Mouse (Mus musculus) heart, embryonic 16.5 days (tissue): Measurements from ENCODE around the gene Sdc3. TPM values are rescaled to one million over a fixed set of nuclear protein-coding genes. Genes with fewer than 3 reads are reported as not detected.
A peak's percentile ranks its signal among the peaks of the same experiment; 100 is the strongest.

Source experiments
- ATAC-seq: fragments of 200-750 bp; cut with Nextera tagmentation; replicated peaks from 2 replicates; pipeline ENCODE4 v1.8.0; 2017; ENCODE audit warnings: moderate number of reproducible peaks; ENCODE audit not compliant: insufficient read depth, low FRiP score; ENCODE audit errors: extremely low read depth
- H3K27ac ChIP-seq: fragments of 300-500 bp; sonication (generic); 2 replicates; pipeline ENCODE4 v1.5.1; 2014; ENCODE audit warnings: mild to moderate bottlenecking, low read length, control low read depth, moderate library complexity
- H3K27me3 ChIP-seq: fragments of 300-500 bp; sonication (generic); 2 replicates; pipeline ENCODE4 v1.6.1; 2014; ENCODE audit warnings: low read length, mixed read lengths; ENCODE audit not compliant: control insufficient read depth, insufficient read depth
- H3K36me3 ChIP-seq: fragments of 300-500 bp; sonication (generic); 2 replicates; pipeline ENCODE4 v1.6.1; 2014; ENCODE audit not compliant: control insufficient read depth, insufficient read depth
- H3K4me1 ChIP-seq: fragments of 300-500 bp; sonication (generic); 2 replicates; pipeline ENCODE4 v1.6.1; 2014; ENCODE audit warnings: low read length, mixed read lengths; ENCODE audit not compliant: control insufficient read depth, insufficient read depth
- H3K4me2 ChIP-seq: fragments of 300-500 bp; sonication (generic); 2 replicates; pipeline ENCODE4 v1.6.1; 2014; ENCODE audit warnings: low read depth, mild to moderate bottlenecking, control low read depth, low read length
- H3K4me3 ChIP-seq: fragments of 300-500 bp; sonication (generic); 2 replicates; pipeline ENCODE4 v1.5.1; 2014; ENCODE audit warnings: mild to moderate bottlenecking, control low read depth, low read length
- H3K9ac ChIP-seq: fragments of 300-500 bp; sonication (generic); 2 replicates; pipeline ENCODE4 v1.6.1; 2014; ENCODE audit warnings: low read length, control low read depth
- H3K9me3 ChIP-seq: fragments of 300-500 bp; sonication (generic); replicated peaks from 2 replicates; pipeline ENCODE4 v1.6.1; 2016; ENCODE audit warnings: low read length; ENCODE audit not compliant: control insufficient read depth
- WGBS: fragments of 180-500 bp; shearing (Covaris S2); extraction: QIAGEN DNeasy Blood & Tissue Kit; methylation state at CpG from one replicate; pipeline ENCODE4 v1.1.7; 2014; 5-methylcytosine and 5-hydroxymethylcytosine counted together
- polyA plus RNA-seq: library from polyadenylated mRNA; unstranded; fragments of >200 nt; fragmentation: Nextera tagmentation; extraction: Ambion mirVana; gene quantifications from 2 replicates; pipeline ENCODE4 v1.2.1, GENCODE M21; 2015

Gene Sdc3
- polyA plus RNA-seq, 1 experiment from 2014 or later = 19.9 TPM

- Histone ChIP-seq H3K4me3 (no peak overlapping the region), H3K36me3 (no peaks in the 10 kb centered on the region), H3K4me2 (no peak overlapping the region), H3K4me1 (peaks cover 10% of the 10 kb centered on the region), H3K9ac (no peak overlapping the region), H3K9me3 (no peaks in the 10 kb centered on the region), H3K27me3 (peaks cover 6% of the 10 kb centered on the region), H3K27ac (no peak overlapping the region)
- ATAC-seq = no peak
- 93% methylated on average over 7 of the region's 7 CpGs for WGBS
Observed at GRCm38 (mm10) chr4:130858880-130859279, 66.5 kb downstream of the Sdc3 start.

DNA sequence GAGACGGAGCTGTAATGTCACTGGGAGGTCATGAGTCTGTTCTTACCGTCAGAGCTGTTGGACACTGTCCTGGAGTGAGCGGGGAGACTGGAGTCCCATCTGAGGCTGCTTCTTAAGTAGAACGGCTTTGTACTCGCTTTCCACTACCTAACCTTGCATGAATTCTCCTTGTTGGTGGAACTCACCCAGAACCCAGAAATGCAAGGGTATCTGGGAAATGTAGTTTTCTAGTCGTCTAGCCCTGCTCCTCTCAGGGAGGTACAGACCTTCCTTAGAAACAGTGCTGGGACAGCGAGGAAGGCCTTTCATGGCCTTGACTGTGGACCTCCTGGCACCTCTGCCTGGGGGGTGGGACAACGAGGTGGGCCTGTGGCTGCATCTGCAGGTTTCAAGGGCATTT is 67.1 kb downstream of the Sdc3 start:
- 42% methylated on average over 8 of the region's 8 CpGs for WGBS
- Histone ChIP-seq H3K4me2 (peak overlapping the region; percentile 19; the same call in 1 of the 2 replicates), H3K36me3 (no peaks in the 10 kb centered on the region), H3K27me3 (peaks cover 6% of the 10 kb centered on the region), H3K9ac (no peak overlapping the region), H3K4me3 (no peak overlapping the region), H3K4me1 (peaks cover 10% of the 10 kb centered on the region), H3K9me3 (no peaks in the 10 kb centered on the region), H3K27ac (no peak overlapping the region)
- ATAC-seq = no peak

DNA sequence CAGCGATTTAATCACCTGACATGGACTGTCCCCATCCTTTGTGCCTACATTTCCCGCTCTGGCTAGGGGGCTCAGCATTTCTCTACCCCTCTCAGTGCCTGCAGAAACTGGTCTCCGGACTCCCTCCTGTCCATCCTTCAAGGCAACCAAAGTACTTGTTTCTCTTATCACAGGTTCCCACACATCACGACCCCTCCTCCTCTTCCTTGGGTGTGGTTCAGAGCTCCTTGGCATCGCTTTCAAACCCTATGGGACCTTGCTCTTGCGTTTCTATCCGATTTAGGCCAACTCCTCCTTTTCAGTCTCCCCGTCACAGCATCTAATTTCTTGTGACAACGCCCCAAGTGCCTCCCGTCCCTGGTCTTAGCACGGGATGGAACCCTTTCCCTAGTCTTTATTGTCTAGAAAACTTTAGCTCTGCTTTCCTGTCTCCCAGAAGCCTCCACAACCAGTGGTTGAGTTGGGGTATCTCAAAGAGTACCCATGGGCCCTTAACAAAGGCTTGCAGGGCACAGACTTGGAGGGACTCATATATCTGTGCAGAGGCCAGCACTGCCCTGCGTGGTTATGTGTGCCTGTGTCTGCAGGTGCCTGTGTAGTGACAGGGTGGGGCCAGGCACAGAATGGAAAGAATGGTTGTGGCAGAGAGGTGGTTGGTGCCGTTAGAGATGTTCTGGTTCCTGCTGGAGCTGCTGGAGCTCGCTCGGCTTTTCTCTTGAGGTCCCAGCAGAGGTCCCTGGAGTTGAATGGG is 68.7 kb downstream of the Sdc3 start:
- Histone ChIP-seq H3K36me3 (no peaks in the 10 kb centered on the region), H3K9ac (no peak overlapping the region), H3K27me3 (peaks cover 9% of the 10 kb centered on the region), H3K27ac (no peak overlapping the region), H3K4me1 (peaks cover 10% of the 10 kb centered on the region), H3K9me3 (no peaks in the 10 kb centered on the region), H3K4me2 (peak overlapping the region; percentile 67), H3K4me3 (peak overlapping the region; percentile 46)
- ATAC-seq = no peak
- 47% methylated on average over 15 of the region's 15 CpGs for WGBS

DNA sequence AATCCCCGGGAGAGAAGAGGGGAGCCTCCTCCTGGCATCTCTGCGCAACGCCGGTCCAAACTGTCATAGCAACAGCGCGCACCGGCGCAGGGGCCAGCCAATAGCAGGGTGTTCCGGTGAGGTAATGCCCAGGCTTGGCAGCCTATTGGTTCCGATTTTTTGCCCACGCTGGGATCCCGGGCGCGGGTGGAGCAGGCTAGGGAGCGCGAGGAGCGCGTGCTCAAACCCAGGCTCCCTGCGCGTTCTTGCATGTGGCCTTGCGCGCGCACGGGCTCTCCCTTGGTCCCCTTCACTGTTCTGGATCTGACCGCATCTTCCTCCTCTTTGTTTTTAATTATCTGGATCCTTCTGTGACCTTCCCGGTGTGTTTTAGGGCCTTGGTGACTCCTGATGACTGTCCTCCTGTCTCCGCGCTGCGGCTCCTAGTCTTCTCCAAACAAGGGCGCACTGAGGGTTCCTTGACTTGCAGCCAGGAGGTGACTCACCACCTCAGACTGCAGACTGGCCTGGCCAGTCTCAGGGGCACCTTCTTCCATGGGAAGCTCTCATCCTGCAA is 69.4 kb downstream of the Sdc3 start:
- Histone ChIP-seq H3K4me2 (peak overlapping the region; percentile 67), H3K9ac (0 out of 2 replicates have a peak overlapping the region, but pooled peaks have one; percentile 21), H3K36me3 (no peaks in the 10 kb centered on the region), H3K27me3 (peaks cover 11% of the 10 kb centered on the region), H3K9me3 (no peaks in the 10 kb centered on the region), H3K4me1 (peaks cover 10% of the 10 kb centered on the region), H3K27ac (peak overlapping the region; percentile 17), H3K4me3 (peak overlapping the region; percentile 46)
- ATAC-seq = peak; percentile 71
- WGBS = under 1% methylated on average over 30 of the region's 30 CpGs

GRCm38 (mm10) chr4:130862538-130862937 is 70.2 kb downstream of the Sdc3 start:
- no peaks in the 10 kb centered on the region for H3K36me3 ChIP-seq
- 64% methylated on average over 5 of the region's 5 CpGs for WGBS
- H3K9ac ChIP-seq = no peak overlapping the region
- ATAC-seq = no peak
- H3K9me3 ChIP-seq = no peaks in the 10 kb centered on the region
- H3K4me2 ChIP-seq = no peak overlapping the region
- peaks cover 10% of the 10 kb centered on the region for H3K4me1 ChIP-seq
- H3K4me3 ChIP-seq = no peak overlapping the region
- H3K27me3 ChIP-seq = peaks cover 11% of the 10 kb centered on the region
- H3K27ac ChIP-seq = peak overlapping the region; percentile 17

GRCm38 (mm10) chr4:130865460-130865859 is 73.1 kb downstream of the Sdc3 start:
- Histone ChIP-seq H3K4me2 (no peak overlapping the region), H3K27me3 (peaks cover 16% of the 10 kb centered on the region), H3K4me1 (peaks cover 10% of the 10 kb centered on the region), H3K9ac (no peak overlapping the region), H3K9me3 (no peaks in the 10 kb centered on the region), H3K4me3 (no peak overlapping the region), H3K36me3 (no peaks in the 10 kb centered on the region), H3K27ac (no peak overlapping the region)
- ATAC-seq = no peak
- 38% methylated on average over 8 of the region's 9 CpGs for WGBS

DNA sequence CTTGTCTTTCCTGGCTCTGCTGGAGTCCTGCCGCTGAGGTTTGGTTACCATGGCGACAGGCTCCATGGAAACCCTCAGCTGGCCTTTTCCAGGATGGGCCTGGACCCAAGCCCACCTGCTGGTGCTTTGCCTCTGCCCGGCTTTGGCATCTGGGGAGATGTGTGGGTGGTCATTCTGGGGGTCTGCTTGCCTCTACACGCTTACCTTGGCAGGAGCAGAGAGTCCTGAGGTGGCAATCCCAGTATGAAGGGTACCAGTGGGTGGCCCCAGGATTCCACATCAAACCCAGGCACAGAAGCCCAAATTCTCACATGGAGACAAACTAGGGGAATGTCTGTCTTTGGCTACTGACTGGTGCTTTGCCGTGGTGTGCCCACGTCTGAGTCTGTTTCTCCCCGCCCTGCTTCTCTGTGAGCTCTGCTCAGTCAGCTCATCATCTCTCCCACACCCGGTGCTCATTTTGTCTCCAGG is 73.6 kb downstream of the Sdc3 start:
- Histone ChIP-seq H3K27me3 (peaks cover 14% of the 10 kb centered on the region), H3K9me3 (no peaks in the 10 kb centered on the region), H3K27ac (no peak overlapping the region), H3K9ac (no peak overlapping the region), H3K4me3 (no peak overlapping the region), H3K4me2 (no peak overlapping the region), H3K36me3 (no peaks in the 10 kb centered on the region), H3K4me1 (peaks cover 10% of the 10 kb centered on the region)
- WGBS = 41% methylated on average over 8 of the region's 8 CpGs
- ATAC-seq = no peak

DNA sequence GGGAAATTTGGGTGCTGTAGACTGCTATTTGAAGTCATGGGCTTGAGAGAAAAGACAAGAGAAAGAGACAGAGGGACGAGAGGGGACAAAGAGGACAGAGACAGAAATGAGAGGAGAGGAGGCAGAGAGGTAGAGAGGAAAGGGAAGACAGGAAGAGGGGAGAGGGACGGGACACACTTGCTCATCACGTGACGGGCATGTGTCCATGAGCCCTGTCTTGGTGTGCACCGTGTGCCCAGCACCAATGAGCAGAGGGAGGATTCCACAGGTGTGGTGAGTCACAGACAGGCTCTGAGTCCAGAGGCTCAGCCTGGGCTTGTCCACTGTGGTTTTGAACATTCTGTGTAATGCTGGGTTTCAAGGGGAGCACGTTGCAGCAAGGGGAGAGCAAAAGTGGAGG is 75.6 kb downstream of the Sdc3 start:
- 52% methylated on average over 6 of the region's 6 CpGs for WGBS
- Histone ChIP-seq H3K27me3 (peaks cover 10% of the 10 kb centered on the region), H3K9ac (no peak overlapping the region), H3K9me3 (peaks cover 3% of the 10 kb centered on the region; the same call in 1 of the 2 replicates), H3K4me1 (no peaks in the 10 kb centered on the region), H3K36me3 (no peaks in the 10 kb centered on the region), H3K4me3 (no peak overlapping the region), H3K27ac (no peak overlapping the region), H3K4me2 (no peak overlapping the region)
- ATAC-seq = no peak

GRCm38 (mm10) chr4:130868803-130869202 is 76.5 kb downstream of the Sdc3 start:
- no peaks in the 10 kb centered on the region for H3K4me1 ChIP-seq
- no peak for ATAC-seq
- no peak overlapping the region for H3K4me3 ChIP-seq
- no peak overlapping the region for H3K4me2 ChIP-seq
- peaks cover 3% of the 10 kb centered on the region; the same call in 1 of the 2 replicates for H3K9me3 ChIP-seq
- H3K36me3 ChIP-seq = no peaks in the 10 kb centered on the region
- 40% methylated on average over 5 of the region's 5 CpGs for WGBS
- H3K9ac ChIP-seq = no peak overlapping the region
- H3K27me3 ChIP-seq = peaks cover 10% of the 10 kb centered on the region
- no peak overlapping the region for H3K27ac ChIP-seq
